Mouse (Mus musculus) frontal cortex, postnatal 10 days (tissue): Measurements from ENCODE around the gene Trim59.
"Not testable (repeated sequence)": the region's sequence is repeated elsewhere in the genome, so short reads cannot be mapped to it uniquely, and the experiment has no call there.

Source experiments
- DNase-seq, 2 experiments: peaks; one replicate each; pipeline ENCODE4 v3.0.0; 2022; ENCODE audit warnings: low spot score in 2 of 2, mixed read lengths in 1 of 2

The Trim59 gene

GRCm38 (mm10) chr3:69044645-69045399 lies at the start of gene Trim59:
Gene Trim59, minus strand, starts transcription at chr3:69044755.
- DNase-seq = peak; percentile 78 to 87

- no peak for DNase-seq
Measured at GRCm38 (mm10) chr3:69064005-69064404, 19.4 kb upstream of the Trim59 start.

GRCm38 (mm10) chr3:69062764-69063163 lies 18.2 kb upstream of the Trim59 start:
- DNase-seq = no peak

GRCm38 (mm10) chr3:69060672-69061071 lies 16.1 kb upstream of the Trim59 start:
- DNase-seq = no peak

GRCm38 (mm10) chr3:69055871-69056270 lies 11.3 kb upstream of the Trim59 start:
- DNase-seq = no peak

GRCm38 (mm10) chr3:69054760-69055432 lies 10.3 kb upstream of the Trim59 start:
- no peak for DNase-seq

GRCm38 (mm10) chr3:69051894-69052293 lies 7.3 kb upstream of the Trim59 start:
- no peak for DNase-seq

- DNase-seq = no peak
Measured at GRCm38 (mm10) chr3:69049011-69049410, 4.5 kb upstream of the Trim59 start.

- DNase-seq = no peak
Measured at GRCm38 (mm10) chr3:69047684-69048083, 3.1 kb upstream of the Trim59 start.

GRCm38 (mm10) chr3:69046509-69046908 lies 2.0 kb upstream of the Trim59 start:
- no peak for DNase-seq

- DNase-seq = no peak
Measured at GRCm38 (mm10) chr3:69045750-69046149, 1.2 kb upstream of the Trim59 start.

GRCm38 (mm10) chr3:69045400-69045703 lies 797 bp upstream of the Trim59 start:
- DNase-seq = no peak

- DNase-seq = no peak
Measured at GRCm38 (mm10) chr3:69044167-69044591, 376 bp downstream of the Trim59 start.

GRCm38 (mm10) chr3:69041298-69041697 lies 3.3 kb downstream of the Trim59 start:
- DNase-seq = no peak

GRCm38 (mm10) chr3:69040105-69040504 lies 4.5 kb downstream of the Trim59 start:
- no peak for DNase-seq

- no peak for DNase-seq
Measured at GRCm38 (mm10) chr3:69026133-69026783, 18.3 kb downstream of the Trim59 start.

GRCm38 (mm10) chr3:69020764-69021163 lies 23.8 kb downstream of the Trim59 start:
- no peak for DNase-seq

- DNase-seq = no peak
Measured at GRCm38 (mm10) chr3:69020285-69020684, 24.3 kb downstream of the Trim59 start.

- DNase-seq = not testable (repeated sequence)
Measured at GRCm38 (mm10) chr3:69018635-69019034, 25.9 kb downstream of the Trim59 start.

GRCm38 (mm10) chr3:69017181-69017580 lies 27.4 kb downstream of the Trim59 start:
- DNase-seq = no peak

GRCm38 (mm10) chr3:69008873-69009272 lies 35.7 kb downstream of the Trim59 start:
- no peak for DNase-seq

- no peak for DNase-seq
Measured at GRCm38 (mm10) chr3:69006246-69006760, 38.3 kb downstream of the Trim59 start.
